Mouse (Mus musculus) cerebellum, postnatal 25 days (tissue): Measurements from ENCODE around the gene Ucp1.

ENCODE experiments used
- DNase-seq, 2 experiments: peaks; one replicate each; pipeline ENCODE4 v3.0.0; 2021; ENCODE audit warnings: mixed read lengths in 2 of 2

Gene Ucp1

DNA sequence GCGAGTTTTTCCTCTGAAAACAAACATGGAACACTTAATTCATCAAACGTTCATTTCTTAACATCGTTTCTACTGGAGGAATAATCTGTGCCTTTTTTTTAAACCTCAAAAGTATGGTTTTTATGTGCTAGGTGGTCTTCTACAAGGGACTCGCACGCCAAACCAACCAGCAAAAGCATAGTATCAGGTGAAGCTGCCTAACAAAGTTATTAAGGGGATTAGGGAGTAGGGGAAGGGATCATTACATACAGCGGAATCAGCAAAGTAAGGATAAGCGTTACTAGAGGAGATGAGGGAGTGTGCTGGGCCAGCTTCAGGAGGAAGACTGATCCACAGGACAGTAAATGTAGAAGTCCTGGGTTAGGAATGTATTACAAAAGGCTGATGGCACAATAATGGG is 42.7 kb downstream of the Ucp1 start:
- no peak for DNase-seq

DNA sequence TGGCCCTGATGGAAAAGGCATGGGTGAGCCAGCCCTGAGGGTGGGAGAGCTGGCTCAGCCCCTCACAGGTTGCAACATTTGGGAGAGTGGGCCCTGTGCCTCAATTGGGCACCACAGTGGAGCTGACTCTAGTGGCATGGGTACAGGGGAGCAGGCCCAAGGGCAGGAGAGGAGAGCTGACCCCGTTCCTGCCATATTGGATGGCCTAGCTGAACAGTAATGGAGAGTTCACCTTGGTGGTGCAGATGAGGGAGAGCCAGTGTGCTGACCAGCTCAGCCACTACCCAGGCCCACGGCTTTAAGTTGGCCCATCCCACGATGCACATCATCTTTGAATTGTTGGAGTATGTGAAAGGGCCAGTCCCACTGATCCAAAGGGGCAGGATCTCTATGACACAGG is 51.9 kb downstream of the Ucp1 start:
- no peak for DNase-seq

DNA sequence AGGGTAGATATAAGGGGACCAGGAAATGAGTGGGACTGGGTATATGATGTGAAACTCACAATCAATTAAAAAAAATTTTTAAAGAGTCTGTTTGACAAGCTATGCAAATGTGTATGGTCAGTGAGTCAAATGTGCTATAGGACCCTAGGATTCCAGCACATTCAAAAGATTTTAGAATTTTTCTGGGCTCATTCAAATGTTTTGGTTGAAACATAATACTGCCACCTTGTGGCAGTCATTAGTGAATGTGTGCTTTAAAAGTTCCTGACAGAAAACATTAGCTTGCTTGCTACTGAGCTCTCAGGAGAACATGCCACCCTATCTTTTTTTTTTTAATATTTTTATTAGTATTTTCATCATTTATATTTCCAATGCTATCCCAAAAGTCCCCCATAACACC is 52.5 kb downstream of the Ucp1 start:
- DNase-seq = no peak
